Mouse (Mus musculus): ENCODE results near the gene 1110004F10Rik. TPM values are rescaled to one million over a fixed set of nuclear protein-coding genes. Genes with fewer than 3 reads are reported as not detected.
A peak's percentile ranks its signal among the peaks of the same experiment; 100 is the strongest.
"Not testable (repeated sequence)": the region's sequence is repeated elsewhere in the genome, so short reads cannot be mapped to it uniquely, and the experiment has no call there.

1110004F10Rik gene
- polyA plus RNA-seq, 1 experiment from 2014 or later = 311 TPM

DNA sequence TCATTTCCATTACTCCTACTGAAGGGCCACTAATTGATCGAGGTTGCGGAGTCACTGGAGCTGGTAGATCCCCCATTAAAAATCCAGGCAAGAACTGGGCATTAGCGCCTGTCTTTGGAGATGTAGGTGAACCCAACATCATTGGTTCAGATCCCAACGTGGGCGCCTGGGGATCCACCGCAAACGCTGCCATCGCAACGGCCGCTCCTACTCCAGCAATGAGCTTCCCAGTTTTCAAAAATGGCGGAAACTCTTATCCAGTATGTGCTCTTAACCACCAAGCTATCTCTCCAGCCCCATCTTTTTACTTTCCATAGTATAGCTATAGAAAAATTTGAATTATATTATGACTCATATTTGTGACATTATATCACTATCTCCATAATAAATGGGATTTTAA is 45.2 kb downstream of the 1110004F10Rik start, which contains the start of gene Gm4353:
Gene Gm4353 (minus strand): TSS at position 270 of the 400 bp plus-strand sequence.
- not testable (repeated sequence) for H3K4me1 ChIP-seq (ENCODE audit: control insufficient read depth, insufficient read depth, low read depth, low read length)
- WGBS = 97% methylated on average over 10 of the region's 11 CpGs

DNA sequence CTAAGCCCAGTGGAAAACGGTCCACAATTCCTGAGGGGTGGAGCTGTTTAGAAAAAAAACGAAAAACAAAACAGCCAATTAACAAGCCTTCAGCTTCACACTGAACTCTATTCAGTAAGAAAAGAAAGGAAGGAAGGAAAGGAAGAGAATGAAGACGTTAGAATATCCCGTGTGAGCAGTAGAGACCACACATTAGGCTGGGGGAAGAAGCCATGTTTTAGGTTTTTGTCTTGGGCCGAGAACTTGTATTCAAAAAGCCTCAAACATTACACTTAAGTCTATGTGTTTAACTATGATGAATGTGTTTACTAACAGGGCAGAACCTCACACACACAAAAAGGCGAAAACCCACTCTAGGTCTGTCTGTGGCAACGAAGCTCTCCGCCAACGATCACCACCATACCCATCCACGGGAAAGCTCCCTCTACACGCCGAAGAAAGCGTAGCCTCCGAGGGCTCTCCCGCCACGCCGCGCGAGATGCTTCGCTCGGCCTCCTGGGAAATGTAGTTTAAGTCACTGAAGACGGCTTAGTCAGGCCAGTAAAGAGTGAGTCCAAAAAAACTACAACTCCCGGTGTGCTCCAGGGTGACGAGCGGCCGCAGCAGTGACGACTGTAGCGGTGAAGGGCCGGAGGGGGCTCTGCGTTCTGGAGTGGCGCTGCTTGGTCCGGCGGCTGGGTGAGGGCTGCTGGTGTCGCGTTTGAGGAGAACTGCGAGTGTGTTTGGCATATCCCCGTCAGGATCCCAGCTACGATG is 53.7 kb downstream of the 1110004F10Rik start:
- peak overlapping the region; percentile 79 for H3K4me2 ChIP-seq (ENCODE audit: low read length)
- peak; percentile 100 for ATAC-seq
- H3K27ac ChIP-seq (ENCODE audit: low read depth, low read length) = peak overlapping the region; percentile 95
- H3K36me3 ChIP-seq (ENCODE audit: control insufficient read depth, insufficient read depth, low read length) = no peaks in the 10 kb centered on the region
- peak overlapping the region; percentile 88 for H3K9ac ChIP-seq (ENCODE audit: low read depth, low read length)
- peaks cover 13% of the 10 kb centered on the region for H3K4me1 ChIP-seq (ENCODE audit: control insufficient read depth, insufficient read depth, low read depth, low read length)
- H3K9me3 ChIP-seq (ENCODE audit: control insufficient read depth, low read length) = no peaks in the 10 kb centered on the region
- H3K4me3 ChIP-seq (ENCODE audit: low read length) = peak overlapping the region; percentile 72
- H3K27me3 ChIP-seq (replicated peaks; ENCODE audit: control insufficient read depth, insufficient read depth, low read length) = no peaks in the 10 kb centered on the region
- WGBS = under 1% methylated on average over 38 of the region's 38 CpGs

More for the DNA sequence above, 45.2 kb downstream of the 1110004F10Rik start, which contains the start of gene Gm4353:
- not testable (repeated sequence) for H3K36me3 ChIP-seq (ENCODE audit: control insufficient read depth, insufficient read depth, low read length); H3K9ac ChIP-seq (ENCODE audit: low read depth, low read length); H3K27me3 ChIP-seq (replicated peaks; ENCODE audit: control insufficient read depth, insufficient read depth, low read length); H3K27ac ChIP-seq (ENCODE audit: low read depth, low read length); ATAC-seq; H3K4me2 ChIP-seq (ENCODE audit: low read length); H3K4me3 ChIP-seq (ENCODE audit: low read length); H3K9me3 ChIP-seq (ENCODE audit: control insufficient read depth, low read length)

DNA sequence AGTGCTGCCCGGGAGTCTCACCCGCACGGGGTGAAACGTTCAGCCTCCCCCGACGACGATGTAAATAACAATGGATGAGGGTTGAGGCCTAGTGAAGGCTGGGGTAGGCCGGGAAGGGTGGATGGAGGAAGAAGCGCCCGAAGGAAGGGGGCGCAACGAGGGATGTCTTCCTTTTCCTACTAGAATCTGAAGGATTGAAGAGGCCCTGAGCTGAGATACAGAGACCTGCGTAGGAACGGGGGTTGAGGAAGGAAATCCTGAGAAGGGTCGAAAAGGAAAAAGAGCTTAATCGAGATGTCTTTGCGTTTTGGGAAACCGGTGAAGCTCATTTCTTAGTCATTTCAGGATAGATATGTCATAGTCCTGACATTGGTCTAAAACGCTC is 54.3 kb downstream of the 1110004F10Rik start:
- Histone ChIP-seq H3K4me3 (ENCODE audit: low read length) (peak overlapping the region; percentile 72), H3K9ac (ENCODE audit: low read depth, low read length) (peak overlapping the region; percentile 88), H3K4me2 (ENCODE audit: low read length) (peak overlapping the region; percentile 79), H3K4me1 (ENCODE audit: control insufficient read depth, insufficient read depth, low read depth, low read length) (peaks cover 13% of the 10 kb centered on the region), H3K36me3 (ENCODE audit: control insufficient read depth, insufficient read depth, low read length) (no peaks in the 10 kb centered on the region), H3K27me3 (replicated peaks; ENCODE audit: control insufficient read depth, insufficient read depth, low read length) (no peaks in the 10 kb centered on the region), H3K9me3 (ENCODE audit: control insufficient read depth, low read length) (no peaks in the 10 kb centered on the region), H3K27ac (ENCODE audit: low read depth, low read length) (peak overlapping the region; percentile 95)
- ATAC-seq = peak; percentile 90
- under 1% methylated on average over 19 of the region's 19 CpGs for WGBS

DNA sequence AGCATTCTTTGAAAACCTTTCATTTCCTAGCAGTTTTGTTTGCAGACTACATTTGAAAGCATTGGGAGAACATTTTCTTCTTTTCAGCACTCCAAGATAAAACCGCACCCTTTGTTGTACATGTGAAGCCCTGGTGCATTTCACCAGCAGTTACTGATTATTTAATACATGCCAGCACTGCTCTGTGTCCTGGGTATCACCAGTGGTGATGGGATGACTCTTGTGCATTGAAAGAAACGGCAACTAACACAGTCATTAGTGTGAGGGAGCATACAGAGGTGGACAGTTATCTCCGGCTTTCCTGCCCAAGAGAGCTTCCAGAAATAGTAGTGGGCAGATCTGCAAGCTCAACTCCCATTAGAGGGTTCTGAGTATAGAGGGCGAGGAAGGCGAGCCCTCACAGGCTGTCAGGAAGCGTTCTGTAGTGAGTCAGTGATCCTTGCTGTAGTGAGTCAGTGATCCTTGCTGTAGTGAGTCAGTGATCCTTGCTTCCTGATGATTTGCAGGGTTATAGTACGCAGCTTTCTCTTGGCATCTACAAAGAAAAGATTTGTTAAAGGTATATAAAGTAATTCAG is 60.8 kb downstream of the 1110004F10Rik start:
- no peak for ATAC-seq
- H3K4me3 ChIP-seq (ENCODE audit: low read length) = no peak overlapping the region
- H3K27me3 ChIP-seq (replicated peaks; ENCODE audit: control insufficient read depth, insufficient read depth, low read length) = no peaks in the 10 kb centered on the region
- H3K9ac ChIP-seq (ENCODE audit: low read depth, low read length) = no peak overlapping the region
- no peaks in the 10 kb centered on the region for H3K9me3 ChIP-seq (ENCODE audit: control insufficient read depth, low read length)
- no peak overlapping the region for H3K27ac ChIP-seq (ENCODE audit: low read depth, low read length)
- H3K4me2 ChIP-seq (ENCODE audit: low read length) = no peak overlapping the region
- peaks cover 6% of the 10 kb centered on the region for H3K4me1 ChIP-seq (ENCODE audit: control insufficient read depth, insufficient read depth, low read depth, low read length)
- WGBS = 80% methylated on average over 7 of the region's 7 CpGs
- H3K36me3 ChIP-seq (ENCODE audit: control insufficient read depth, insufficient read depth, low read length) = peaks cover 21% of the 10 kb centered on the region

DNA sequence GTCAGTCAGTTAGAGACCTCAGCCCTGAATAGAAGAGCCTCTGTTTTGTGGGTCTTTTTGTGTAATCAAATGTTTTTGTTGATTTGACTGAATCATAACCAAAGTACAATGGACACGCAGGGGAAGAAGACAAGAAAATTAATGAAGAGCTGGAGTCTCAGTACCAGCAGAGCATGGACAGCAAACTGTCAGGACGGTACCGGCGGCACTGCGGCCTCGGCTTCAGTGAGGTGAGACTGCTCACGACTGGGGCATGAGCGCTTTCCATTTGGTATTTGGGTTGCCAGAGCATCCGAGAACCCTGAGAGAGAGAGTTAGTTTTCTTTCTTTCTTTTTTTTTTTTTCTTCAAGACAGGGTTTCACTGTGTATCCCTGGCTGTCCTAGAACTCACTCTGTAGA is 63.9 kb downstream of the 1110004F10Rik start:
- no peak for ATAC-seq
- no peaks in the 10 kb centered on the region for H3K4me1 ChIP-seq (ENCODE audit: control insufficient read depth, insufficient read depth, low read depth, low read length)
- H3K9ac ChIP-seq (ENCODE audit: low read depth, low read length) = no peak overlapping the region
- 97% methylated on average over 9 of the region's 9 CpGs for WGBS
- H3K4me2 ChIP-seq (ENCODE audit: low read length) = no peak overlapping the region
- no peaks in the 10 kb centered on the region for H3K9me3 ChIP-seq (ENCODE audit: control insufficient read depth, low read length)
- no peak overlapping the region for H3K4me3 ChIP-seq (ENCODE audit: low read length)
- no peaks in the 10 kb centered on the region for H3K27me3 ChIP-seq (replicated peaks; ENCODE audit: control insufficient read depth, insufficient read depth, low read length)
- H3K27ac ChIP-seq (ENCODE audit: low read depth, low read length) = no peak overlapping the region
- H3K36me3 ChIP-seq (ENCODE audit: control insufficient read depth, insufficient read depth, low read length) = peaks cover 25% of the 10 kb centered on the region

DNA sequence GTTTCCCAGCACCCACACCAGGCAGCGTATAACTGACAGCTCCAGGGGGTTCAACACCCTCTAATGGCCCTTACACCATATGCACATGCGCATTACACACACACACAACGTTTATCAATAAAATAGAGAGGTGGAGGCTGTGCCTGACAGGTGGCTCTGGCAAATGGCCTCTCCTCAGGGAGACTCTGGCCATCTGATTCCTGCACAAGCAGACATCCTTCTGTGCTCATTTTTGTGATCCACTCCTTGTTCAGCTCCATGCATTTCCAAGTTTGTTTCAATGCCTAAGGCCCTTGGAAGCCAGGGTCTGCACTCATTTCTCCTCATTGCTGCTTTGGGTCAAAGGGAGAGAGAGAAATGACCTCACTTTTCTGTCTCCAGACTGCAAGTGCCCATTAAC is 71.5 kb downstream of the 1110004F10Rik start:
- H3K9me3 ChIP-seq (ENCODE audit: control insufficient read depth, low read length) = no peaks in the 10 kb centered on the region
- H3K4me2 ChIP-seq (ENCODE audit: low read length) = no peak overlapping the region
- H3K4me3 ChIP-seq (ENCODE audit: low read length) = no peak overlapping the region
- no peaks in the 10 kb centered on the region for H3K27me3 ChIP-seq (replicated peaks; ENCODE audit: control insufficient read depth, insufficient read depth, low read length)
- ATAC-seq = no peak
- no peak overlapping the region for H3K27ac ChIP-seq (ENCODE audit: low read depth, low read length)
- H3K4me1 ChIP-seq (ENCODE audit: control insufficient read depth, insufficient read depth, low read depth, low read length) = no peaks in the 10 kb centered on the region
- WGBS = 64% methylated on average over 3 of the region's 3 CpGs
- no peak overlapping the region for H3K9ac ChIP-seq (ENCODE audit: low read depth, low read length)
- peaks cover 4% of the 10 kb centered on the region; the same call in 1 of the 2 replicates for H3K36me3 ChIP-seq (ENCODE audit: control insufficient read depth, insufficient read depth, low read length)

DNA sequence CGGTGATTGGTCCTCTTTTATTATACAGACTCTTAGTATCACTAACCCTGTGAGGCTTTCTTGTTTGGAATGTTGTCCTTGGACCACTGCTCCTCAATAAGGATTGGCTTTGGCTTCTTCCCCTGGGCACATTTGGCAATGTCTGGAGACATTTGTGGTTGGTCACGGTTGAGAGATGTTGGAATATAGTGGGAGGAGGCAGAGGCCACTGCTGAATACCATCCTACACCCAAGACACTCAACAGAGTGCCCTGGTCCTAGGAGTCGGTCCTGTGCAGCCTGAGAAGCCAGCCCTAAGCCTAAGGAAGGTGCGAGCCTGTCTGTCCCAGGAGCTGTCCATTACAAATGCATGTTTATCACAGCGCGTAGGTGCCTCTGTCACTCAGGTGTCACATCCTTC is 72.3 kb downstream of the 1110004F10Rik start:
- no peak overlapping the region for H3K4me2 ChIP-seq (ENCODE audit: low read length)
- no peak overlapping the region for H3K27ac ChIP-seq (ENCODE audit: low read depth, low read length)
- H3K4me3 ChIP-seq (ENCODE audit: low read length) = no peak overlapping the region
- H3K4me1 ChIP-seq (ENCODE audit: control insufficient read depth, insufficient read depth, low read depth, low read length) = no peaks in the 10 kb centered on the region
- ATAC-seq = no peak
- no peaks in the 10 kb centered on the region for H3K36me3 ChIP-seq (ENCODE audit: control insufficient read depth, insufficient read depth, low read length)
- WGBS = 81% methylated on average over 6 of the region's 6 CpGs
- no peak overlapping the region for H3K9ac ChIP-seq (ENCODE audit: low read depth, low read length)
- H3K27me3 ChIP-seq (replicated peaks; ENCODE audit: control insufficient read depth, insufficient read depth, low read length) = no peaks in the 10 kb centered on the region
- H3K9me3 ChIP-seq (ENCODE audit: control insufficient read depth, low read length) = no peaks in the 10 kb centered on the region

DNA sequence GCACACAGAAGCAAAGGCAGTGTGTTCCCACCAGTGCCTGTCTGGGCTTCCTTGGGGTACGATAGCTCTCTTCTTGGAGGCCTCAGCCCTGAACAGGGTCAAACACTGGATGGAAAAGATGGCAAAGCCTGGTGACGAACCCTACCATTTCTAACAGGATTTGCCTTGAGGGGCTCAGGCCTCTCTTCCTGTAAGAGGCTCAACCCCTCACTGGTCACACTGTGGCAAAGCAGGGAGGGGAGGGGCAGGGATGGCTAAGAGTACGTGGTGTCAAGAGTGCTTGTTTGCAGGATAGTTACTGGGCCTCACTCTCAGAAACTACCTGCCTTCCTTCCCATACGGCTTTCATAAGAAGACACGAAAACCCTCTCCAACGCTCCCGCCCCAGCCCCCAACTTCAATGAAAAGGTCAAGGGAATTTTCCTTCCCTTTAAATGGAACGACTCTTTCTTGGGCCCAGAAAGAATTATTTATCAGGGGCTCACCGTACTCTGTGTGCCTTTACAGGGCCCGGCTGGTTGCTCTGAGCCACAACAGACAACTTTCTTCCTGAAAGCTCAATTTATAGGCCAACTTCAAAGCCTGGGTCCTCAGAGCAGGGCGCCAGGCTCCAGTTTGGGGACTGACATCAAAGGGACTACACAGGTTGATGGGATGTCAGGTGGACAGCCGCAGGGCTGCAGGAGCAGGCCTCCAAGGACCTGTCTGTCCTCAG is 76.2 kb downstream of the 1110004F10Rik start:
- 83% methylated on average over 12 of the region's 12 CpGs for WGBS
- no peak overlapping the region for H3K27ac ChIP-seq (ENCODE audit: low read depth, low read length)
- H3K4me3 ChIP-seq (ENCODE audit: low read length) = no peak overlapping the region
- no peak overlapping the region for H3K4me2 ChIP-seq (ENCODE audit: low read length)
- H3K36me3 ChIP-seq (ENCODE audit: control insufficient read depth, insufficient read depth, low read length) = no peaks in the 10 kb centered on the region
- H3K9ac ChIP-seq (ENCODE audit: low read depth, low read length) = no peak overlapping the region
- no peaks in the 10 kb centered on the region for H3K27me3 ChIP-seq (replicated peaks; ENCODE audit: control insufficient read depth, insufficient read depth, low read length)
- H3K4me1 ChIP-seq (ENCODE audit: control insufficient read depth, insufficient read depth, low read depth, low read length) = no peaks in the 10 kb centered on the region
- ATAC-seq = no peak
- H3K9me3 ChIP-seq (ENCODE audit: control insufficient read depth, low read length) = no peaks in the 10 kb centered on the region

DNA sequence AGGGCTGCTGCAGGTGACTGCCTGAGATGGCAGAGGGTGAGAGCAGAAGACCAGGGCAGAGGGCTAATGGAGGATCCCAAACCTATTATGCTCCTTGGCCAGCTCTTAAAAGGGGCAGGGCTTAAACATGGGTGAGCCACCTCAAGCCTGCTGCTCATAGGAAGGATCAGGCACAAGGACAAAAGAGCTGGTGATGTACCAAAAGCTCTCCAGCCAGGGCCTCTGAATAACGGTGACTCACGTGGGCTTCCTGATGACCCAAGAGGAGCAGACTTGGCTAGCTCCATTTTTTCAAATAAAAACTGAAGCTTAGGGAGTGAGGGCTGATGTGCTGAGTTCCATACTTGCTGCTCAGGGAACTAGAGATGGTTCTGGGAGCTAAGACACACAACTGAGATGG is 76.8 kb downstream of the 1110004F10Rik start:
- Histone ChIP-seq H3K27ac (ENCODE audit: low read depth, low read length) (no peak overlapping the region), H3K4me1 (ENCODE audit: control insufficient read depth, insufficient read depth, low read depth, low read length) (no peaks in the 10 kb centered on the region), H3K4me2 (ENCODE audit: low read length) (no peak overlapping the region), H3K27me3 (replicated peaks; ENCODE audit: control insufficient read depth, insufficient read depth, low read length) (no peaks in the 10 kb centered on the region), H3K4me3 (ENCODE audit: low read length) (no peak overlapping the region), H3K9ac (ENCODE audit: low read depth, low read length) (no peak overlapping the region), H3K9me3 (ENCODE audit: control insufficient read depth, low read length) (no peaks in the 10 kb centered on the region), H3K36me3 (ENCODE audit: control insufficient read depth, insufficient read depth, low read length) (no peaks in the 10 kb centered on the region)
- no peak for ATAC-seq
- 78% methylated on average over 2 of the region's 2 CpGs for WGBS
